Mouse (Mus musculus): ENCODE measurements around the gene Faf2. TPM values are rescaled to one million over a fixed set of nuclear protein-coding genes. Genes with fewer than 3 reads are reported as not detected.

Faf2 gene
- total and polyA plus RNA-seq, 2 experiments from 2014 or later = 27.2 to 32.1 TPM

DNA sequence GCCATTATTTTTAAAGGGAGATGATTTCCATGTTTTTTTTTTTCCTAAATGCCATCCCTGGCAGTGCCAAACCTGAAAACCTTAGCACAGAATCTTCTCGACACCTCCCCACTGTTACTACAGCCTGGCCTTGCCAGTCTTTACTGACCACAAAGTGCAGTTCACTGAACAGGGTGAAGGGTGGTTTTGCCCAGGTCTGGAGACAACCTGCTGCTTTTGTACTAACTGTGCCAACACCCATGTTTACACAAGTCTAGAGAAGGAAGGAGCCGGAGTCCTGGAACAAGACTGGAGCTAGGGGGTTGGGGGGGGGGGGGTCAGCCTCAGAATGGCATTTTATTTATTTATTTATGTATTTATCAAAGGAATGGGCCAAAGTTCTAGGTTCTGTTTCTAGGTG lies 40.2 kb upstream of the Faf2 start:
- DNase-seq (ENCODE audit: low spot score) = no peak
- no peaks in the 10 kb centered on the region for H3K9me3 ChIP-seq (replicated peaks; ENCODE audit: control insufficient read depth, low read length)
- H3K36me3 ChIP-seq (replicated peaks; ENCODE audit: control insufficient read depth, insufficient read depth, low read length) = peaks cover 88% of the 10 kb centered on the region
- ATAC-seq (ENCODE audit: insufficient read depth, low read depth) = no peak
- no peaks in the 10 kb centered on the region for H3K27me3 ChIP-seq (ENCODE audit: control insufficient read depth, insufficient read depth, low read length)
- TF ChIP-seq CTCF (IDR thresholded peaks at IDR 0.05; ENCODE audit: low read depth) (no peak), EP300 (IDR thresholded peaks at IDR 0.05; ENCODE audit: low read depth) (no peak)
- no peak overlapping the region for H3K4me2 ChIP-seq (ENCODE audit: low read depth, low read length)
- no peak overlapping the region for H3K27ac ChIP-seq (ENCODE audit: low read depth)
- no peak overlapping the region for H3K4me3 ChIP-seq (ENCODE audit: low read depth, low read length)
- H3K9ac ChIP-seq (replicated peaks; ENCODE audit: low read depth, low read length) = no peak overlapping the region
- no peaks in the 10 kb centered on the region for H3K4me1 ChIP-seq (ENCODE audit: control insufficient read depth, insufficient read depth)
- 78% methylated on average over 2 of the region's 2 CpGs for WGBS

- H3K27ac ChIP-seq (ENCODE audit: low read depth) = no peak overlapping the region
Measured at GRCm38 (mm10) chr13:54582126-54582525, 39.5 kb upstream of the Faf2 start.

DNA sequence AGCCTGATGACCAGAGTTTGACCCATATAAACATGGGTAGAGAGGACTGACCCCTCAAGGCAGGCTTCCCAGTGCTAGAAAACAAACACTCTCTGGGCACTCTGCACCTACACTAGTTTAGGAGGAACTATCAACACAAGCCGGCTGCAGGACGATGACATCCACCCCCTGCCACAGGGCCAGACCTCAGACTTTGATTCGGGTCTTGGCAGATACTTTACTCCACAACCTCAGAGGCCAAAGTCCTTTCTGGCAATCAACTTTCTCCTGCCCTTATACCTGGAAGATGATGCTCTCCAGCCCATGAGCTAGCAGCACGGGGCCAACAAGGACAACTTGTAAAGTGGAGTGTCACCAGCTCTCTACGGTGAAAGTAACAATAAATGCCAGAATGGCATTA lies 38.7 kb upstream of the Faf2 start:
- Histone ChIP-seq H3K4me3 (ENCODE audit: low read depth, low read length) (no peak overlapping the region), H3K36me3 (replicated peaks; ENCODE audit: control insufficient read depth, insufficient read depth, low read length) (peaks cover 89% of the 10 kb centered on the region), H3K4me1 (ENCODE audit: control insufficient read depth, insufficient read depth) (no peaks in the 10 kb centered on the region), H3K27ac (ENCODE audit: low read depth) (peak overlapping the region; percentile 30; the same call in 1 of the 2 replicates), H3K9me3 (replicated peaks; ENCODE audit: control insufficient read depth, low read length) (no peaks in the 10 kb centered on the region), H3K9ac (replicated peaks; ENCODE audit: low read depth, low read length) (no peak overlapping the region), H3K4me2 (ENCODE audit: low read depth, low read length) (no peak overlapping the region), H3K27me3 (ENCODE audit: control insufficient read depth, insufficient read depth, low read length) (no peaks in the 10 kb centered on the region)
- 81% methylated on average over 5 of the region's 5 CpGs for WGBS
- no peak for ATAC-seq (ENCODE audit: insufficient read depth, low read depth)
- no peak for TF ChIP-seq CTCF (IDR thresholded peaks at IDR 0.05; ENCODE audit: low read depth)
- TF ChIP-seq EP300 (IDR thresholded peaks at IDR 0.05; ENCODE audit: low read depth) = no peak
- no peak for DNase-seq (ENCODE audit: low spot score)

More at GRCm38 (mm10) chr13:54582126-54582525, 39.5 kb upstream of the Faf2 start:
- no peaks in the 10 kb centered on the region for H3K9me3 ChIP-seq (replicated peaks; ENCODE audit: control insufficient read depth, low read length)
- H3K9ac ChIP-seq (replicated peaks; ENCODE audit: low read depth, low read length) = no peak overlapping the region
- TF ChIP-seq CTCF (IDR thresholded peaks at IDR 0.05; ENCODE audit: low read depth) (no peak), EP300 (IDR thresholded peaks at IDR 0.05; ENCODE audit: low read depth) (no peak)
- WGBS = 67% methylated on average over 10 of the region's 10 CpGs
- DNase-seq (ENCODE audit: low spot score) (no peak), ATAC-seq (ENCODE audit: insufficient read depth, low read depth) (no peak)
- peaks cover 90% of the 10 kb centered on the region for H3K36me3 ChIP-seq (replicated peaks; ENCODE audit: control insufficient read depth, insufficient read depth, low read length)
- H3K27me3 ChIP-seq (ENCODE audit: control insufficient read depth, insufficient read depth, low read length) = no peaks in the 10 kb centered on the region
- no peaks in the 10 kb centered on the region for H3K4me1 ChIP-seq (ENCODE audit: control insufficient read depth, insufficient read depth)
- no peak overlapping the region for H3K4me3 ChIP-seq (ENCODE audit: low read depth, low read length)
- H3K4me2 ChIP-seq (ENCODE audit: low read depth, low read length) = no peak overlapping the region

DNA sequence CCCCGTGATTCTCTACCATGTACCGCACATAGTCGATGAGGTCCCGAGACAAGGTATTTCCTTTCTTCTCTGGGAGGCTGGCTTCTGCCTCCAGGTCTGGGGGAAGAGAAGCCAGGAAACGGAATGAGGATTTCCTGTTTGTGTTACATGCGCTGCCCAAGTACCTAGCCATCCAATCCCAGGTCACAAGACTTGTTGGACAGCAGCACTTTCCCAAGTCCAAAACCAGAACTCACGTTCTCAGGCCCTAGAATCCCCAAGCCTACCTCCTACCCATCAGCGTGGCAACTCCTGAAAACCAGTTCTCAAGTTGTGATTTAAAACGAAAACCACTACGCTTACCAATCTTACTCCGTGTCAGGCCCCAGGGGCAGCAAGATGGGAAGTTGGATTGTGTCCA lies 35.8 kb upstream of the Faf2 start:
- H3K9me3 ChIP-seq (replicated peaks; ENCODE audit: control insufficient read depth, low read length) = no peaks in the 10 kb centered on the region
- H3K36me3 ChIP-seq (replicated peaks; ENCODE audit: control insufficient read depth, insufficient read depth, low read length) = peaks cover 63% of the 10 kb centered on the region

GRCm38 (mm10) chr13:54589414-54589995 lies 32.1 kb upstream of the Faf2 start:
- H3K4me2 ChIP-seq (ENCODE audit: low read depth, low read length) = peak overlapping the region; percentile 94
- peaks cover 10% of the 10 kb centered on the region; the same call in 1 of the 2 replicates for H3K4me1 ChIP-seq (ENCODE audit: control insufficient read depth, insufficient read depth)
- TF ChIP-seq EP300 (IDR thresholded peaks at IDR 0.05; ENCODE audit: low read depth) (no peak), CTCF (IDR thresholded peaks at IDR 0.05; ENCODE audit: low read depth) (no peak)
- no peaks in the 10 kb centered on the region for H3K27me3 ChIP-seq (ENCODE audit: control insufficient read depth, insufficient read depth, low read length)
- peak overlapping the region; percentile 89 for H3K4me3 ChIP-seq (ENCODE audit: low read depth, low read length)
- peaks cover 36% of the 10 kb centered on the region for H3K36me3 ChIP-seq (replicated peaks; ENCODE audit: control insufficient read depth, insufficient read depth, low read length)
- no peaks in the 10 kb centered on the region for H3K9me3 ChIP-seq (replicated peaks; ENCODE audit: control insufficient read depth, low read length)
- H3K27ac ChIP-seq (ENCODE audit: low read depth) = peak overlapping the region; percentile 23
- H3K9ac ChIP-seq (replicated peaks; ENCODE audit: low read depth, low read length) = peak overlapping the region; percentile 88
- DNase-seq (ENCODE audit: low spot score) (no peak), ATAC-seq (ENCODE audit: insufficient read depth, low read depth) (peak; percentile 1; the same call in 1 of the 2 replicates)
- 1% methylated on average over 24 of the region's 24 CpGs for WGBS

More for the DNA sequence above, 35.8 kb upstream of the Faf2 start:
- Histone ChIP-seq H3K9ac (replicated peaks; ENCODE audit: low read depth, low read length) (no peak overlapping the region), H3K4me1 (ENCODE audit: control insufficient read depth, insufficient read depth) (peaks cover 5% of the 10 kb centered on the region; the same call in 1 of the 2 replicates), H3K27ac (ENCODE audit: low read depth) (no peak overlapping the region), H3K4me2 (ENCODE audit: low read depth, low read length) (no peak overlapping the region), H3K4me3 (ENCODE audit: low read depth, low read length) (no peak overlapping the region), H3K27me3 (ENCODE audit: control insufficient read depth, insufficient read depth, low read length) (no peaks in the 10 kb centered on the region)
- TF ChIP-seq CTCF (IDR thresholded peaks at IDR 0.05; ENCODE audit: low read depth) (no peak), EP300 (IDR thresholded peaks at IDR 0.05; ENCODE audit: low read depth) (no peak)
- DNase-seq (ENCODE audit: low spot score) (no peak), ATAC-seq (ENCODE audit: insufficient read depth, low read depth) (no peak)
- 76% methylated on average over 11 of the region's 11 CpGs for WGBS
